Mouse (Mus musculus): ENCODE data around the gene Col6a6. TPM values are rescaled to one million over a fixed set of nuclear protein-coding genes. Genes with fewer than 3 reads are reported as not detected.
"Not testable (repeated sequence)": the region's sequence is repeated elsewhere in the genome, so short reads cannot be mapped to it uniquely, and the experiment has no call there.

Col6a6 gene
- polyA plus RNA-seq, 1 experiment from 2014 or later: 0.04 TPM

DNA sequence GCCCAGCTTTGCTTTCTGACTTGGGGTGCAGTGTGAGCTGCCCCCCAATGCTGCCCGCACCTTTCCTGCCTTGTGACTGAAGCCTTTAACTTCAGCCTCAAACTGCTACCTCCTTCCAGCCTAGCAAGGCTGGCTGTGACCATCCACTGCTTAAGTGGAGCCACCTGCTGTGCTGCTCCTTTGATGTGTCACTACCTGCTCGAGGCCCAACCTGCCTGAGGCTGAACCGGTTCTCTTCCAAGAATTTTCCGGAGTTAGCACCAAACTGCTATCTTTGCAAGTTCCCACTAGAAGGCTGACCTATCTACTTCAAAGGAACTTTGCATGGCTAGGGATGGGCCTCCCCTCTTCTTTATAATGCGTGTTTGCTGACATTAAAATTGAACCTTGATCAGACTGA, 13.4 kb upstream of the Col6a6 start:
- H3K4me1 ChIP-seq (replicated peaks; ENCODE audit: control insufficient read depth, insufficient read depth, low read length); H3K4me3 ChIP-seq (replicated peaks; ENCODE audit: low read length); ATAC-seq; H3K9me3 ChIP-seq (ENCODE audit: control insufficient read depth, low read length); H3K4me2 ChIP-seq (ENCODE audit: low read length); H3K27ac ChIP-seq (ENCODE audit: low read length); H3K36me3 ChIP-seq (ENCODE audit: control insufficient read depth, insufficient read depth); H3K9ac ChIP-seq (replicated peaks; ENCODE audit: low read depth, low read length); H3K27me3 ChIP-seq (replicated peaks; ENCODE audit: control insufficient read depth, insufficient read depth, low read length): not testable (repeated sequence)
- WGBS: 73% methylated on average over 5 of the region's 5 CpGs

DNA sequence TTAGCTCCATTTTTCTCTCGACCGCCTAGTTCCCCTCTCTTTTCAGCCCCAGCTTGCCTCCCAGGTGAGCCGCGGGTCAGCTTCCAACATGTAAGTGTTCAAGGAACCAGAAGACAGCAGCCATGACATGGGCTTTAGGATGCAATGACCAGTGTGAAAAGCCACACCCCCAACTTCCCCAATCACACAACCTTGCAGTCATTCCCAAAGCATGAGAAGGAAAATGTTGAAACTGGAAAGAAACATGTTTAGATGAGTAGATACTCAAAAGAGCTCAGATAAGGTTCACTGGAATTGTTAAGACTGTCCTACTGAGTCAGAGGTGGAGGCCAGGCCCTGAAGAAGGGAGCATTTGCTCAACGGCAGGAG, 11.2 kb upstream of the Col6a6 start:
- no peak overlapping the region for H3K9ac ChIP-seq (replicated peaks; ENCODE audit: low read depth, low read length)
- no peak overlapping the region for H3K4me3 ChIP-seq (replicated peaks; ENCODE audit: low read length)
- no peak overlapping the region for H3K4me2 ChIP-seq (ENCODE audit: low read length)
- no peaks in the 10 kb centered on the region for H3K27me3 ChIP-seq (replicated peaks; ENCODE audit: control insufficient read depth, insufficient read depth, low read length)
- H3K4me1 ChIP-seq (replicated peaks; ENCODE audit: control insufficient read depth, insufficient read depth, low read length): no peaks in the 10 kb centered on the region
- no peak overlapping the region for H3K27ac ChIP-seq (ENCODE audit: low read length)
- no peaks in the 10 kb centered on the region for H3K9me3 ChIP-seq (ENCODE audit: control insufficient read depth, low read length)
- no peaks in the 10 kb centered on the region for H3K36me3 ChIP-seq (ENCODE audit: control insufficient read depth, insufficient read depth)
- ATAC-seq: no peak
- 92% methylated on average over 5 of the region's 5 CpGs for WGBS

DNA sequence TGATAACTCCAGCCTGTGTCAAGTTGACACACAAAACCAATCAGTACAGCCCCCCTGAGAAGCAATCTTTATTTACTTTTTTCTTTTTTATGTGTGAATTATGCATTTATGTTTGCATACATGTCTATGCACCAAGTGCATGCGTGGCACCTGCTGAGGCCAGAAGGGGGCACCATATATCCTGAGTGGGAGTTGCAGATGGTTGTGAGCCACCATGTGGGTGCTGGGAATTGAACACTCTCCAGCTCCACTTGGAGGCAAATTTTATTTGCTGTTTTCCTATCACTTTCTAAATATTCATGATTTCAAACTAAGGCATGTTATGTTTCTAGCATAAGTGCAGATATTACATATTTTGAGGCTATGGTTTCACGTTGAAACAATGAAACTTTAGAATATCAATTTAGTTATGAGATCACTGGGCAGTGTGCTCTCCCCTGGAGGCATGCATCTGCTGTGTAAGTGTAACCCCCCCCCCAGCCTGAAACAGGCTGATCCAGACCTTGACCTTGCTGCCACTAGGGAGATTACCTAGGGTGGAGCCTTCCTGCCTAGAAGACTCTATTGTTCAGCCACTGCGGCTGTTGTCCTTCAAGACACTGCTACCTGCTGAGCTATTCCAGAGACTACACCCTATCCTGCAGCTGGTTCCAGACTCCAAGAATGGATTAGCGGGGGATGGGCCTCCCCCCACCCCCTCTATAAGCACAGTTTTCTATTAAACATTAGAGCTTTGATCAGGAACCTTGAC, 10.6 kb upstream of the Col6a6 start:
- Histone ChIP-seq H3K4me1 (replicated peaks; ENCODE audit: control insufficient read depth, insufficient read depth, low read length) (no peaks in the 10 kb centered on the region), H3K4me2 (ENCODE audit: low read length) (no peak overlapping the region), H3K27ac (ENCODE audit: low read length) (no peak overlapping the region), H3K27me3 (replicated peaks; ENCODE audit: control insufficient read depth, insufficient read depth, low read length) (no peaks in the 10 kb centered on the region), H3K9me3 (ENCODE audit: control insufficient read depth, low read length) (no peaks in the 10 kb centered on the region), H3K9ac (replicated peaks; ENCODE audit: low read depth, low read length) (no peak overlapping the region), H3K36me3 (ENCODE audit: control insufficient read depth, insufficient read depth) (no peaks in the 10 kb centered on the region), H3K4me3 (replicated peaks; ENCODE audit: low read length) (no peak overlapping the region)
- 87% methylated on average over 4 of the region's 4 CpGs for WGBS
- ATAC-seq: no peak

DNA sequence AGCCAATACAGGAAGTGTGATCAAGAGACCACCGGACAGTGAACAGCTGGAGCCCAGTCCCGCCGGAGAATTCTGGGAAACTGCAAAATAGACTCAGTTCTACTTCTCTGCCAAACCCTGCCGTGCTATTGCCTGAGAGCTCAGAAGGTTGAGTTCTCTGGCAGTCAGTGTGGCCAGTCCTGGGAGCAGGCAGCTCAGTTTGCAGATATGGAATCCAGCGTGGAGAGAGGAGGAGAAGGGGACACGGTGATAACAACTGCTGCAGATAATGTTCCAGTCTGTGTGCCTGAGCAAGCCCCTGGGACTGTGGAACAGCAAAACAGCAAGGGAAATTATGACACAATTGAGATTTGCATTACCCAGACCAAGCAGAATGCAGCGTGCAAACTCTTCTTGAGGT, 7.6 kb upstream of the Col6a6 start:
- Histone ChIP-seq H3K9me3 (ENCODE audit: control insufficient read depth, low read length) (no peaks in the 10 kb centered on the region), H3K4me3 (replicated peaks; ENCODE audit: low read length) (no peak overlapping the region), H3K9ac (replicated peaks; ENCODE audit: low read depth, low read length) (no peak overlapping the region), H3K27me3 (replicated peaks; ENCODE audit: control insufficient read depth, insufficient read depth, low read length) (no peaks in the 10 kb centered on the region), H3K36me3 (ENCODE audit: control insufficient read depth, insufficient read depth) (no peaks in the 10 kb centered on the region), H3K27ac (ENCODE audit: low read length) (no peak overlapping the region), H3K4me2 (ENCODE audit: low read length) (no peak overlapping the region), H3K4me1 (replicated peaks; ENCODE audit: control insufficient read depth, insufficient read depth, low read length) (no peaks in the 10 kb centered on the region)
- ATAC-seq: no peak
- 86% methylated on average over 7 of the region's 7 CpGs for WGBS

DNA sequence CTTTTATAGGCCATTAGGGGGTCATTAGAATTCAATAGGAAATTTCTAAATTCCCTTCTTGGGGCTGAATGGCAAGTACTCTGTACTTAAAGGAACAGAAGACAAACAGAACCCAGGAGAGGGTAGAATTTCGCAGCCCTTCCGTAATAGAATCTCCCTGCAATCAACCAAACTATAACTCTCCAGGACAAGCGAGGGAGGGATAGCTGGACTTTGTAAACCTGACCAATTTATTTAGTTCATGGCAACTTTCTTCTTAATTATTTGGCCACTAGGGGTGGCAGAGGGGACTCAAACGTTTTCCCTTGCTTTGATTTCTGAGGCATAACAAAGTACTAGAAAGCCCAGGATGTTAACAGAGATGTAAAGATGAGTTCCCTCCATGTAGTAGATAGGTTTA, 6.8 kb upstream of the Col6a6 start:
- 54% methylated on average over 4 of the region's 4 CpGs for WGBS
- Histone ChIP-seq H3K4me2 (ENCODE audit: low read length) (no peak overlapping the region), H3K36me3 (ENCODE audit: control insufficient read depth, insufficient read depth) (no peaks in the 10 kb centered on the region), H3K9ac (replicated peaks; ENCODE audit: low read depth, low read length) (no peak overlapping the region), H3K9me3 (ENCODE audit: control insufficient read depth, low read length) (no peaks in the 10 kb centered on the region), H3K27me3 (replicated peaks; ENCODE audit: control insufficient read depth, insufficient read depth, low read length) (no peaks in the 10 kb centered on the region), H3K4me1 (replicated peaks; ENCODE audit: control insufficient read depth, insufficient read depth, low read length) (no peaks in the 10 kb centered on the region), H3K4me3 (replicated peaks; ENCODE audit: low read length) (no peak overlapping the region), H3K27ac (ENCODE audit: low read length) (no peak overlapping the region)
- no peak for ATAC-seq

DNA sequence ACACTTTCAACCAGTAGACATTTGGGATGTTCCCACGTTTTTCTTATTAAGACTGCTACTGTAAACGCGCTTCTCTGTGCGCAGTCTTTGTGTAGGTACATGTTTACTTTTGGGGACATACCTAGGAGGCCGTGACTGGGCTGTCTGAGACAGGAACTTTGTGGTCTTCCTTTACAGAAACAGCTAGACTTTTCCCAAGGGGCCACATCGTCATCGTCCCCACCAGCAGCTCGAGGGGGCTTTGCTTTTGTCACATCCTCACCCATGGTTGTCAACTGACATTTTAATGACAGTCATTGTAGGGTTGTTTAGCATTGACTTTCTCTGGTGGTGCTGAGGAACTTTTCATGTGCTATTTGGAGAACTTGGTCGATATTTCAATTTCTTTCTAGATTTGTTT, 3.3 kb upstream of the Col6a6 start:
- 91% methylated on average over 9 of the region's 9 CpGs for WGBS
- Histone ChIP-seq H3K4me1 (replicated peaks; ENCODE audit: control insufficient read depth, insufficient read depth, low read length) (0 out of 2 replicates have a peak, but pooled peaks cover 3% of the 10 kb centered on the region), H3K36me3 (ENCODE audit: control insufficient read depth, insufficient read depth) (no peaks in the 10 kb centered on the region), H3K4me3 (replicated peaks; ENCODE audit: low read length) (no peak overlapping the region), H3K9me3 (ENCODE audit: control insufficient read depth, low read length) (no peaks in the 10 kb centered on the region), H3K27ac (ENCODE audit: low read length) (no peak overlapping the region), H3K4me2 (ENCODE audit: low read length) (no peak overlapping the region), H3K9ac (replicated peaks; ENCODE audit: low read depth, low read length) (no peak overlapping the region), H3K27me3 (replicated peaks; ENCODE audit: control insufficient read depth, insufficient read depth, low read length) (no peaks in the 10 kb centered on the region)
- ATAC-seq: no peak

DNA sequence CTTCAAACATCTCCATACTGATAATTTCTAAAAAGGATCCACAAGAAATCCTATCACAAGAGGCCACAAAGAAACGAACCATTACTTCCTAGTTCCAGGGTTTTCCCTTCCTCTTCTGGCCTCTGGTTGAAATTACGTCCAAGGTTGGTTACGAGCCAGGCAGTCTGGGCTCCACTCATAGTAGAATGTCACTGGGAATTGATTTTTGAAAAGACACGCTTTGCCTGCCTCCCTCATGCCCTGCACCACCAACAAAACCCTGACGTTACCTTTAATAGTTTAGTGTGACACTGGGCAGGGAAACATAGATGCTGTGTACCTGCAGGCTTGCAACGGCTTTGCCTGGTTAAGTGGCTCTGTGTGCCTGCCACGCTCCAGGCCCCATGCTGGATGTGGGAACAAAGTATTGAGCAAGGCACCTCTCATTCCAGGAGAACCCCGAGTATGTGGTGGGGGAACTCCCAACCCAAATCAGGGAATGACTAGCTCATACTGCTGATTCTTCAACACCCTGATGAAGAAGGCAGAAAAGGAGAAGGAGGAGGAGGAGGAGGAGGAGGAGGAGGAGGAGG, 798 bp downstream of the Col6a6 start:
- Histone ChIP-seq H3K27me3 (replicated peaks; ENCODE audit: control insufficient read depth, insufficient read depth, low read length) (no peaks in the 10 kb centered on the region), H3K9ac (replicated peaks; ENCODE audit: low read depth, low read length) (no peak overlapping the region), H3K4me3 (replicated peaks; ENCODE audit: low read length) (no peak overlapping the region), H3K9me3 (ENCODE audit: control insufficient read depth, low read length) (no peaks in the 10 kb centered on the region), H3K36me3 (ENCODE audit: control insufficient read depth, insufficient read depth) (no peaks in the 10 kb centered on the region), H3K4me2 (ENCODE audit: low read length) (no peak overlapping the region), H3K27ac (ENCODE audit: low read length) (no peak overlapping the region), H3K4me1 (replicated peaks; ENCODE audit: control insufficient read depth, insufficient read depth, low read length) (0 out of 2 replicates have a peak, but pooled peaks cover 3% of the 10 kb centered on the region)
- 68% methylated on average over 8 of the region's 8 CpGs for WGBS
- no peak for ATAC-seq

DNA sequence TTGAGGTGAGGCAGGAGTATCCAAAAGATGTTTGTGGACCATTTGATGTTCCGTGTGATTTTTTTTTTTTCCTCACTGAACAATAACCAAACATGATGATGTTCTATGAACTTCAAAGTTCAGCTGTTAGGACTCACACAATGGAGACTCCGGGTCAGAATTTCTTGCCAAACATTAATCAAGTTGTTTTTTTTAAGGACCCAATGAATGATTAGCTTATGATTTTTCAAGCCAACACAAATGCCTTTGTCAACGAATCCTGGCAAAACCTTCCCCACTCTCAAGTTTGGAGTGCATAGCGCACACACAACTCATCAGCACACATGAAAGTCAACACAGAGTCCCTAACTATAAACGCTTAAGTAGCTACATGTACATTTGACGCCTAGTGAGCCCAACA, 7.2 kb downstream of the Col6a6 start:
- Histone ChIP-seq H3K9me3 (ENCODE audit: control insufficient read depth, low read length) (no peaks in the 10 kb centered on the region), H3K9ac (replicated peaks; ENCODE audit: low read depth, low read length) (no peak overlapping the region), H3K27me3 (replicated peaks; ENCODE audit: control insufficient read depth, insufficient read depth, low read length) (no peaks in the 10 kb centered on the region), H3K27ac (ENCODE audit: low read length) (no peak overlapping the region), H3K4me1 (replicated peaks; ENCODE audit: control insufficient read depth, insufficient read depth, low read length) (no peaks in the 10 kb centered on the region), H3K4me2 (ENCODE audit: low read length) (no peak overlapping the region), H3K4me3 (replicated peaks; ENCODE audit: low read length) (no peak overlapping the region), H3K36me3 (ENCODE audit: control insufficient read depth, insufficient read depth) (no peaks in the 10 kb centered on the region)
- WGBS: 86% methylated on average over 6 of the region's 6 CpGs
- no peak for ATAC-seq

DNA sequence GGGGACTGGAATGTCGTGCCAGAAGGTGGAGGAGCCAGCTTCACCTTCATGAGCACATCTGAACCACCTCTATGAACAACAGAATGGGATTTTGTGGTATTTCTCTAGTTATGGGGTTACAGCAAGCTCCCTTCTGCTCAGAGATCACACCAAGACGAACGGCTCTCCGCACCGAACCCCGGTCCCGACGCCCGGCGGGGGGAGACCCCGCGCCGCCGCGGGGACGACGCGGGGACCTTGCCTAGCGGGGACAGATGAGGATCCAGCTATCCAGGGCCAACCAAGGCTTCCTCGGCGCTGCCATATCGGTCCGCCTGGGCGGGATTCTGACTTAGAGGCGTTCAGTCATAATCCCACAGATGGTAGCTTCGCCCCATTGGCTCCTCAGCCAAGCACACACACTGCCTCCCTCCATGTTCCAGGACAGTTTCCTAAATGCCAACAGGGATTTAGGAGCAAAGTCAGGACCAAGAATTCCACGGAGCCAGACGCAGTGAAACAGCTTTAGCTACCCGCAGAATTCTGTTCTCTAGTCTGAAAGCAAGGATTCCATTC, 8.7 kb downstream of the Col6a6 start:
- ATAC-seq: no peak
- Histone ChIP-seq H3K9ac (replicated peaks; ENCODE audit: low read depth, low read length) (no peak overlapping the region), H3K36me3 (ENCODE audit: control insufficient read depth, insufficient read depth) (no peaks in the 10 kb centered on the region)

More for the DNA sequence above, 8.7 kb downstream of the Col6a6 start:
- Histone ChIP-seq H3K4me1 (replicated peaks; ENCODE audit: control insufficient read depth, insufficient read depth, low read length) (no peaks in the 10 kb centered on the region), H3K4me2 (ENCODE audit: low read length) (no peak overlapping the region), H3K9me3 (ENCODE audit: control insufficient read depth, low read length) (no peaks in the 10 kb centered on the region), H3K27me3 (replicated peaks; ENCODE audit: control insufficient read depth, insufficient read depth, low read length) (no peaks in the 10 kb centered on the region), H3K27ac (ENCODE audit: low read length) (no peak overlapping the region), H3K4me3 (replicated peaks; ENCODE audit: low read length) (no peak overlapping the region)
- 71% methylated on average over 29 of the region's 29 CpGs for WGBS

Data from forebrain, embryonic 16.5 days (tissue).